Mouse (Mus musculus) activated CD4-positive, CD25-positive, alpha-beta regulatory T cell, adult 4 months (primary cell): ENCODE data around the gene Crk. TPM values are rescaled to one million over a fixed set of nuclear protein-coding genes. Genes with fewer than 3 reads are reported as not detected.
A peak's percentile ranks its signal among the peaks of the same experiment; 100 is the strongest.
"Not testable (repeated sequence)": the region's sequence is repeated elsewhere in the genome, so short reads cannot be mapped to it uniquely, and the experiment has no call there.

Experiments
- ATAC-seq: one replicate; pipeline ENCODE4 v1.8.0; 2017
- polyA plus RNA-seq, 2 experiments: library from polyadenylated mRNA; unstranded; fragments of 100-300 nt; shearing (Covaris generic); gene quantifications; one replicate each; pipeline ENCODE4 v1.2.1; 2017

Crk gene
- polyA plus RNA-seq, 2 experiments from 2014 or later: 12.0 to 13.8 TPM

- ATAC-seq: no peak
These were observed 5.9 kb downstream of the Crk start for GRCm38 (mm10) chr11:75684956-75685355.

- no peak for ATAC-seq
These were observed 8.4 kb downstream of the Crk start for GRCm38 (mm10) chr11:75687343-75687993.

DNA sequence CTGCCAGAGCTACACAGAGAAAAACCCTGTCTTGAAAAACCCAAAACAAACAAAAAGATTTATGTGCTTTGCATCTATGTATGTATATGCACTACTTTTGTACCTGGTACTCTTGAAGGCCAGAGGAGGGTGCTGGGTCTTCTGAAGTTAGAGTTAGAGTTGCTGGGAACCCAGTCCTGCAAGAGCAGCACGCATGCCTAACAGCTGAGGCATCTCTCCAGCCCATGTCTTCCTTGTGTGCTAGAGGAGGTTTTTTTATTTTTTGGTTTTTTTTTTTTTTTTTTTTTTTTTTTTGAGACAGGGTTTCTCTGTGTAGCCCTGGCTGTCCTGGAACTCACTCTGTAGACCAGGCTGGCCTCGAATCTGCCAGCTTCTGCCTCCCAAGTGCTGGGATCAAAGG, 9.1 kb downstream of the Crk start:
- no peak for ATAC-seq

- ATAC-seq: no peak
These were observed 10.9 kb downstream of the Crk start for GRCm38 (mm10) chr11:75689977-75690376.

DNA sequence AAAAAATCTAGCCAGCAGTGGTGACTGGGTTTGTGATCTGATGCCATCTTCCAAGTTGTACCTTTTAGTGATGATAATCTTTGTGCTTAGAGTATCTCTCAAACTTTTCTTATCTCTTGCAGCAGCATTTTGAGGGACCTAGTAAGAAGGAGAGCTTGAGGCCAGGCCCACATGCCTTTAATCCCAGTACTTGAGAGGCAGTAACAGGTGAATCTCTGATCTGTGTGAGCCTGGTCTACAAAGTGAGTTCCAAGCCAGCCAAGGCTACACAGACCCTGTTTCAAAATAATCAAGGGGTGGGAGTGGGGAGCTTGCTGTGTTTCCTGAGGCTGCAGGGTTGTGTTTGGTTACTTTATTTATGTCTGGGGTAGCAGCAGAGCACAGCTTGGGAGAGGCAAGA, 12.0 kb downstream of the Crk start:
- ATAC-seq: no peak

- ATAC-seq: no peak
These were observed 14.5 kb downstream of the Crk start for GRCm38 (mm10) chr11:75693570-75693969.

DNA sequence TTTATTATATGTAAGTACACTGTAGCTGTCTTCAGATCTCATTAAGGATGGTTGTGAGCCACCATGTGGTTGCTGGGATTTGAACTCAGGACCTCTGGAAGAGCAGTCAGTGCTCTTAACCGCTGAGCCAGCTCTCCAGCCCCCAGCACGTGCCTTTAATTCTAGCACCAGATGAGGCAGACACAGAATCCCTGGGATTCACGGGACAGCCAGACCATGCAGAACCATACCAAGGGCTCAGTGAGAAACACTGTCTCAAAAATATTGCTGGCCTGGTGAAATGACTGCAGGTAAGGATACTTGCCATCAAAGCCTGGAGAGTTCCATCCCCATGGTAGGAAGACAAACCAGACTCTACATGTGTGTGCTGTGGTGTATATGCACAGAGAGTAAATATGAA, 18.4 kb downstream of the Crk start:
- ATAC-seq: not testable (repeated sequence)

DNA sequence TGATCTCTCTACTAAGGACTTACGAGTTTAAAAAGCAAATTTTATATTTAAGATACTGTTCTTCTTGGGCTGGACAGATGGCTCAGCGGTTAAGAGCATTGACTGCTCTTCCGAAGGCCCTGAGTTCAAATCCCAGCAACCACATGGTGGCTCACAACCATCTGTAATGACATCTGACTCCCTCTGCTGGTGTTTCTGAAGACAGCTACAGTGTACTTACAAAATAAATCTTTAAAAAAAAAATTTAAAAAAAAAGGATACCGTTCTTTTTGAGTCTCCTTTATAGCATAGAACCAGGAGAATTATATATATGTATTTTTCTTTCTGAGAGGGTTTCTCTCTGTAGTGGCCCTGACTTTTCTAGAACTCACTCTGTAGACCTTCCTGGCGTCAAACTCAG, 21.5 kb downstream of the Crk start:
- ATAC-seq: no peak

GRCm38 (mm10) chr11:75702761-75703160, 23.7 kb downstream of the Crk start:
- ATAC-seq: no peak

DNA sequence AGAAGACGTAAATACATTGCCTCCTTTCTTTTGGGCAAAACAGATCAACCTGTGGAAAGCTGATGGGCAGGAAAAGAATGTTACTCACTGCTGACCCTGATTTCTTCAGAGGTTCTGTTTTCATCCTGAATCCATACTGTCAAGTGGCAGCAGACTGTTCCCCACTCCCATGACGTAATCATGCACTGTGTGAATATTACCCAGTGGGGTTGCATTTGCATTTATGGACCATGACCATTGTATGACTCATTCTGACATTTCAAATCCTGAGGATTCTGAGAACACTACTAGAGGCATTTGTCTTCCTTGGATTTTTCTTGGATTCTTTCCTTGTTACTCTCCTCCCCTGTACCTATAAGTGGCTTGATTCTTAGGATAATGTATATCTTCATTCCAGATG, 24.7 kb downstream of the Crk start:
- no peak for ATAC-seq

GRCm38 (mm10) chr11:75713949-75714348, 34.9 kb downstream of the Crk start:
- no peak for ATAC-seq

DNA sequence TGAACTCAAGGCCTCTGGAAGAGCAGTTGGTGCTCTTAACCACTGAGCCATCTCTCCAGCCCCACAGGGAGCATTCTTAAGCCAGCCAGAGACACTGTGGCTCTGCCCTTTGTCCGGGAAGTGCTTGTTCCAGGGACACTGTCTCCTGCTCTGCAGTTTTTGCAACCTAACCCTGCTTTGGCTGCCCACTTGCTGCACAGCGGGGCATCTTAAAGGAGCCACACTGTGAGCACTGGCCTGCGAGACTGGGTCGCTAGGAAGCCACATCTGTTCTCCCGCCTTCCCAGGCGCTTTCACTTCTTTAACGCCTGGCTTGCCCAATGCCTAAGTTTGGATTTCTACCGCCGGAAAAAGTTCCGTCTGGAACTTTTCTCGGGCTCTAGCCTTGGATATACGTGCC, 36.5 kb downstream of the Crk start:
- ATAC-seq: no peak

- ATAC-seq: no peak
These were observed 37.7 kb downstream of the Crk start for GRCm38 (mm10) chr11:75716661-75717325.

DNA sequence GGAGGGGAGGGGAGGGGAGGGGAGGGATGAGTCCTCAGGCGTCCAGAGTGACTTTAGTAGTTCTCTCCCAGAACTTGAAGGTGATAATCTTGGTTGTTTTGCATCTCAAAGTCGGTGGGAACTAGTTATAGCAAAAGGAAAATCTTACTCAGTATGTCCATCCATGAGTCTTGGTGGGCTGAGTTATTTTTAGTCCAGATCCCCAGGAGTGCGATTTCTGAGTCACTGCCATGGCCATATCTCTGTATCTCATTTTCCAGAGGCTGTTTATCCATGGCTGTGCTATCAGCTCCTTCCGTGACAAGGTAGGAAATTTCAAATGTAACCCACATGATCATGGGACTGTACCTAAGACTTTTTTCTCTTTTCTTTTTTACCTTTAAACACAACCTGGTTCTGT, 43.3 kb downstream of the Crk start:
- no peak for ATAC-seq

DNA sequence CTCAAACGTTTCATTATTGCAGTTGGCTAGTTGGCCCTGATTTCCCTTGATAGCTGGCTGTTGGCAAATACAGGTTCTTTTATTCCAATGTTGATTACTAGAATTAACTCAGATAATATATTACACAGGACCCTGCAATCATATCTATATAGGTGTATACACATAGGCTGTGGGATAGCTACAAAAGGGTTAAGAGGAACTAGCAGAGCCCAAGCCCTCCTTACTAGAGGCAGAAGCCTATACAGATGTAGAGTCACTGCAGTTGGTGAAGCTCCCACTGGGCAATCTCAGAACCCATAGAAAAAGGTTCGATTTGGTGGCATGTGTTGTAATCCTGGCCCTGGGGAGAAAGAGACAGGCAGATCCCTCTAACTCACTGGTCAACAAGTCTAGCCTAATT, 48.1 kb downstream of the Crk start:
- ATAC-seq: no peak

- ATAC-seq: not testable (repeated sequence)
These were observed 48.6 kb downstream of the Crk start for GRCm38 (mm10) chr11:75727659-75728058.

GRCm38 (mm10) chr11:75732434-75733226, 53.6 kb downstream of the Crk start, which contains the start of gene Ywhae:
Gene Ywhae, plus strand, starts transcription at chr11:75732869.
- peak; percentile 82 for ATAC-seq

GRCm38 (mm10) chr11:75733227-75733940, 54.3 kb downstream of the Crk start:
- ATAC-seq: peak; percentile 21

DNA sequence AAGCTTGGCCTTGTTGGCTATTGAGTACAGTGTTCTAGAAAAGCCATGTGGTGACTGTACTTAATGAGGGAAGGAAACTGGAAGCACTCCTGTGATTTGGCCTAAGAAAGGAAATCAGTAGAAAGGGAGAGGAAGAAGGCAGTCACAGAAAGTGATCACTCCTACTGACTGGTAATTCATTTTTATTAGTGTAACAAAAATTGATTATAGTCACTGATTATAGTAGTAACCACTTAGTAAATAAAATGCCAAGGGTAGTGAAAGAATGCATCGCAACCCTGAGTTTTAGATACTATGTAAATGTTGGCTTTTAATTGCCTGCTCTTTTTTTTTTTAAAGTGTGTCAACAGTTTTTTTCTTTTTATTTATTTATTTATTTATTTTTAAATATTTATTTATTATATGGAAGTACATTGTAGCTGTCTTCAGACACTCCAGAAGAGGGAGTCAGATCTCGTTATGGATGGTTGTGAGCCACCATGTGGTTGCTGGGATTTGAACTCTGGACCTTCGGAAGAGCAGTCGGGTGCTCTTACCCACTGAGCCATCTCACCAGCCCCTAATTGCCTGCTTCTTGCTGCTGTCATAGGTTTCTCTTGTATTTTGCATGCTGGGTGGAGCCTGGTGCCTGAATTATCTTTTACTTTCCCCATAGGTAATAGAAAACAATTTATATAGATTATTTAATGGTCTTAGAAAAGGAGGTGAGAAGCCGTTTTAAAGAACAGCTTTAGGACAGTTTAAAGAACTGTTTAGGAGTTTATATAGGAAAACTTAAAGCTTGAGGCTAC, 56.6 kb downstream of the Crk start:
- ATAC-seq: no peak

DNA sequence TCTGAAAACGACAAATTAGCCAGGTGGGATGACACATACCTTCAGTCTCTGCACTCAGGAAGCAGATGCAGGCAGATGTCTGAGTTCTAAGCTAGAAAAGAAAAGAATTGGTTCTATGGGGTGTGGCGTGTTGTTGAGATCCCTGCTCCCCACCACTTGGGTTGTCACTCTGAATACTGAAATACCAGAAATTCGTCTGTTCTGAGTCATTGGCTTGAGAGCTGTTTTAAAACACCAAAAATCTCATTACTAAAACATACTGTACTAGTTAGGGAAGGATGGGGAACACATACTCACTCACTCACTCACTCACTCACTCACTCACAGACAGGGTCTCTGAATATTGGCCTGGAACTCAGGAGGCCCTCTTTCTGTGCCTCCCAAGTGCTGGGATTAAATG, 57.9 kb downstream of the Crk start:
- no peak for ATAC-seq

DNA sequence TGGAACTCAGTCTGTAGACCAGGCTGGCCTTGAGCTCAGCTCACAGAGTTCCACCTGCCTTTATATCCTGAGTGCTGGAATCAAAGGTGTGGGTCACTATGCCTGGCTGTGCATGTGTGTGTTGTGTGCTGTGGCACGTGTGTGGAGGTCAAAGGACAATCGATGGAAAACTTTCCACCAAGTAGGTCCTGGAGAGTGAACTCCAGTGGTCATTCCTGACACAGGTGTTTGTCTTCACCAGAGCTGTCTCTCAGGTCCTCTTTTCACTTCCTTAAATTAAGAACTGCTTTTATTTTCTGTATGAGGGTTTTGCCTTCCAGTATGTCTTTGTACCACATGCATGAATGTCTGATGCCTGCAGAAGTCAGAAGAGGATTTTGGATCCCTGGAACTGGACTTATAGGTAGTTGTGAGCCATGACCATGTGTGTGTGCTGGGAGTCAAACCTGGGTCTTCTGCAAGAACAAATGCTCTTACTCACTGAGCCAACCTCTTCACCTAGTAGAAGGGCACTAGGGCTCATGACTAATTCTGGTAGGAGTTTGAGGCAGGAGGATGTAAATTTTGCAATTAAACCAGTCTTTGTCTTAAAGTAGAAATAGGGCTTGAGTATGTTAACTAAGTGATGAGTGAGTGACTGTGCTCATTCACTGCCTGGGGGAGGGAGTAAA, 58.9 kb downstream of the Crk start:
- no peak for ATAC-seq

DNA sequence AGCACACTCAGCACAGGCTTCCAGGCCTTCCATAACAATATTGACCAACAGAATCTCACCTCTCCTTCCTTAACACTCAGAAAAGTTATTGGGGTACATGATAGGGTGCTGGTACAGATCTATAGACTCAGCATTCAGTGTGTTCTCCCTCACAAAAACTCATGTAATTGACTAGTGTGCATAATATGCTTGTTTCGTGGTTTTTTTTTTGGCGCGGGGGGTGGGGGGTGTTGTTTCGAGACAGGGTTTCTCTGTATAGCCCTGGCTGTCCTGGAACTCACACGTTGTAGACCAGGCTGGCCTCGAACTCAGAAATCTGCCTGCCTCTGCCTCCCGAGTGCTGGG, 59.4 kb downstream of the Crk start:
- no peak for ATAC-seq
